Mouse (Mus musculus): ENCODE measurements around the gene Hoxc10. TPM values are rescaled to one million over a fixed set of nuclear protein-coding genes. Genes with fewer than 3 reads are reported as not detected.

Gene Hoxc10
- polyA plus RNA-seq, 1 experiment from 2014 or later, result 0.25 TPM

DNA sequence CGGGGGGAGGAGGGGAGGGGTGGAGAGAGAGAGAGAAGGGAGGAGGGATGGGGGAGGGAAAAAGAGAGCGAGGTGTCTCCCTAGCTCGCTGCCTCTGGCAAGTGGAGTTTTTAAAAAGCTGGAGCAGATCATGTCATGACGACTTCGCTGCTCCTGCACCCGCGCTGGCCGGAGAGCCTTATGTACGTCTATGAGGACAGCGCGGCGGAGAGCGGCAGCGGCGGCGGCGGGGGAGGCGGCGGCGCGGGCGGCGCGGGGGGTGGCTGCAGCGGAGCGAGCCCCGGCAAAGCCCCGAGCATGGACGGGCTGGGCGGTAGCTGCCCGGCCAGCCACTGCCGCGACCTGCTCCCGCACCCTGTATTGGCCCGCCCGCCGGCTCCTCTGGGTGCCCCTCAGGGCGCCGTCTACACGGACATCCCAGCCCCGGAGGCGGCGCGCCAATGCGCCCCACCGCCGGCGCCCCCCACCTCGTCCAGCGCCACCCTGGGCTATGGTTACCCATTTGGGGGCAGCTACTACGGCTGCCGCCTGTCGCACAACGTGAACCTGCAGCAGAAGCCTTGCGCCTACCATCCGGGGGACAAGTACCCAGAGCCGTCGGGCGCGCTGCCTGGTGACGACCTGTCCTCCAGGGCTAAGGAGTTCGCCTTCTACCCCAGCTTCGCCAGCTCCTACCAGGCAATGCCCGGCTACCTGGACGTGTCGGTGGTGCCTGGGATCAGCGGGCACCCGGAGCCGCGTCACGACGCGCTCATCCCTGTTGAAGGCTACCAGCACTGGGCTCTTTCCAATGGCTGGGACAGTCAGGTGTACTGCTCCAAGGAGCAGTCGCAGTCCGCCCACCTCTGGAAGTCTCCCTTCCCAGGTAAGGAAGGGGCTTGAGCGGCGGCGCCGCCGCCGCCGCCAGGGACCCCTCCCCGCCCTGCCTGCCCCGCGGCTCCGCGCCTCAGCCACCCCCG is 45.3 kb upstream of the Hoxc10 start, which contains the start of gene Hoxc13:
TSS of gene Hoxc13 (plus strand) at position 51 of the 959 bp plus-strand sequence.
- peaks cover 95% of the 10 kb centered on the region for H3K27me3 ChIP-seq (replicated peaks; ENCODE audit: control insufficient read depth, insufficient read depth, low read length)
- TF ChIP-seq CTCF (IDR thresholded peaks at IDR 0.05; ENCODE audit: low read depth), result no peak
- H3K27ac ChIP-seq (ENCODE audit: low read depth, low read length), result no peak within 1 kb of the TSS
- peak within 1 kb of the TSS; percentile 40 for H3K4me2 ChIP-seq (replicated peaks; ENCODE audit: low read depth)
- 0 out of 2 replicates have a peak, but pooled peaks have one; percentile 22 for ATAC-seq
- no peaks in the 10 kb centered on the region for H3K4me1 ChIP-seq (replicated peaks; ENCODE audit: control insufficient read depth, insufficient read depth, low read length)
- no peaks in the 10 kb centered on the region for H3K9me3 ChIP-seq (ENCODE audit: control insufficient read depth)
- peak within 1 kb of the TSS; percentile 17 for H3K4me3 ChIP-seq (ENCODE audit: low read depth, low read length)
- H3K36me3 ChIP-seq (ENCODE audit: control insufficient read depth, insufficient read depth), result no peaks in the 10 kb centered on the region
- under 1% methylated on average over 79 of the region's 88 CpGs for WGBS
- no peak within 1 kb of the TSS for H3K9ac ChIP-seq (ENCODE audit: low read depth, low read length)

GRCm38 (mm10) chr15:102922012-102922362 is 44.6 kb upstream of the Hoxc10 start:
- 1% methylated on average over 24 of the region's 24 CpGs for WGBS
- H3K4me1 ChIP-seq (replicated peaks; ENCODE audit: control insufficient read depth, insufficient read depth, low read length), result no peaks in the 10 kb centered on the region
- H3K9ac ChIP-seq (ENCODE audit: low read depth, low read length), result no peak overlapping the region
- TF ChIP-seq CTCF (IDR thresholded peaks at IDR 0.05; ENCODE audit: low read depth), result no peak
- H3K9me3 ChIP-seq (ENCODE audit: control insufficient read depth), result no peaks in the 10 kb centered on the region
- H3K27me3 ChIP-seq (replicated peaks; ENCODE audit: control insufficient read depth, insufficient read depth, low read length), result peaks cover 95% of the 10 kb centered on the region
- ATAC-seq, result no peak
- H3K4me2 ChIP-seq (replicated peaks; ENCODE audit: low read depth), result no peak overlapping the region
- no peak overlapping the region; the same call in 1 of the 2 replicates for H3K4me3 ChIP-seq (ENCODE audit: low read depth, low read length)
- no peak overlapping the region for H3K27ac ChIP-seq (ENCODE audit: low read depth, low read length)
- H3K36me3 ChIP-seq (ENCODE audit: control insufficient read depth, insufficient read depth), result no peaks in the 10 kb centered on the region

DNA sequence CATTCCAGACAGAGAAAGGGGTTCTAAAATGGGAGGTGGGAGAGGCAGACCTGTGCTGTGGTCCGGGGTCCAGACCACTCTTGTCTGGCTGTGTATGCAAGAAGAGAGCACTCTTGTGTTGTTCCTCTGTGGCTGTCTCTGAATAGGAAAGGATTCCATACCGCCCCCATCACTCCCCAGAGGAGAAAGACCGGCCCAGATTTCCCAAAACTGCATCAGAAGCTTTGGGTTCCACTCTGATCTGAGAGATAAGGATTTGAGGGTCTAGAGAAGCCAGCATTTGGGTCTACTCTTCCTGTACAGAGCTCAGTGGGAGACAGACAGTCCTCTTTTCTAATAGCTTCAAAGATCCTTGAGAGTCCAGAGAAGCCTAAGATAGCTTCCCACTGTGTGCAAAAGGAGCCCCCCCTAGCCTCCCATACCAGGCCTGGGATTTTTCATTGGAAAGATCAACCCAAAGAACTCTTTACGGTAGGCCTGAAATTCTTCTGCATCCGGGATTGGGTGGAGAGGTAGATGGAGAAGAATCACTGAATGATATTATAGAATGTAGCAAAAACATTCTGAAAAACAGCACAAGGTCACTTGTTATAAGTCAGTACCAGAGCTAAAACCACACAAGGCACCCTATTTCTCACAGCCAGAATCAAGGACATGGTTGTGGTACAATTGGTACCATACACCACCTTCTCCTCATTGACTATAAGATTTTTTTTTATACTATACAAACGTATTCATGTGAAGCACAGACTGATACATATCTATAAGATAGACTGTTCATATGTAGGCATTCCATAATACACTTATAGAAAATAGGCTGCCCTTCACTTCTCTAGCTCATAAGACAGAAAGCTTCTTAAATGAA is 43.7 kb upstream of the Hoxc10 start:
- Histone ChIP-seq H3K4me3 (ENCODE audit: low read depth, low read length) (no peak overlapping the region), H3K9ac (ENCODE audit: low read depth, low read length) (no peak overlapping the region), H3K4me1 (replicated peaks; ENCODE audit: control insufficient read depth, insufficient read depth, low read length) (no peaks in the 10 kb centered on the region), H3K27me3 (replicated peaks; ENCODE audit: control insufficient read depth, insufficient read depth, low read length) (peaks cover 95% of the 10 kb centered on the region), H3K27ac (ENCODE audit: low read depth, low read length) (no peak overlapping the region), H3K36me3 (ENCODE audit: control insufficient read depth, insufficient read depth) (no peaks in the 10 kb centered on the region), H3K4me2 (replicated peaks; ENCODE audit: low read depth) (no peak overlapping the region), H3K9me3 (ENCODE audit: control insufficient read depth) (no peaks in the 10 kb centered on the region)
- WGBS, result 18% methylated on average over 6 of the region's 6 CpGs
- TF ChIP-seq CTCF (IDR thresholded peaks at IDR 0.05; ENCODE audit: low read depth), result no peak
- no peak for ATAC-seq

GRCm38 (mm10) chr15:102927032-102927645 is 39.5 kb upstream of the Hoxc10 start:
- H3K27me3 ChIP-seq (replicated peaks; ENCODE audit: control insufficient read depth, insufficient read depth, low read length), result peaks cover 95% of the 10 kb centered on the region
- ATAC-seq, result no peak
- no peak overlapping the region for H3K4me3 ChIP-seq (ENCODE audit: low read depth, low read length)
- no peaks in the 10 kb centered on the region for H3K4me1 ChIP-seq (replicated peaks; ENCODE audit: control insufficient read depth, insufficient read depth, low read length)
- under 1% methylated on average over 40 of the region's 40 CpGs for WGBS
- H3K36me3 ChIP-seq (ENCODE audit: control insufficient read depth, insufficient read depth), result no peaks in the 10 kb centered on the region
- H3K9ac ChIP-seq (ENCODE audit: low read depth, low read length), result no peak overlapping the region
- TF ChIP-seq CTCF (IDR thresholded peaks at IDR 0.05; ENCODE audit: low read depth), result no peak
- H3K27ac ChIP-seq (ENCODE audit: low read depth, low read length), result no peak overlapping the region
- H3K4me2 ChIP-seq (replicated peaks; ENCODE audit: low read depth), result no peak overlapping the region
- H3K9me3 ChIP-seq (ENCODE audit: control insufficient read depth), result no peaks in the 10 kb centered on the region

- Histone ChIP-seq H3K4me2 (replicated peaks; ENCODE audit: low read depth) (no peak overlapping the region), H3K4me1 (replicated peaks; ENCODE audit: control insufficient read depth, insufficient read depth, low read length) (no peaks in the 10 kb centered on the region), H3K27ac (ENCODE audit: low read depth, low read length) (no peak overlapping the region), H3K9ac (ENCODE audit: low read depth, low read length) (no peak overlapping the region), H3K36me3 (ENCODE audit: control insufficient read depth, insufficient read depth) (no peaks in the 10 kb centered on the region), H3K4me3 (ENCODE audit: low read depth, low read length) (no peak overlapping the region), H3K9me3 (ENCODE audit: control insufficient read depth) (no peaks in the 10 kb centered on the region), H3K27me3 (replicated peaks; ENCODE audit: control insufficient read depth, insufficient read depth, low read length) (peaks cover 100% of the 10 kb centered on the region)
- TF ChIP-seq CTCF (IDR thresholded peaks at IDR 0.05; ENCODE audit: low read depth), result no peak
- WGBS, result under 1% methylated on average over 23 of the region's 23 CpGs
- ATAC-seq, result no peak
Measured at GRCm38 (mm10) chr15:102931706-102932358, 34.8 kb upstream of the Hoxc10 start.

Data from intestine, postnatal 0 days (tissue).